Mouse (Mus musculus) c-Kit-positive CD71-negative TER-119-negative erythroid progenitor cells, embryonic 14.5 days (primary cell): Measurements from ENCODE around the gene Gba2.
"Not testable (repeated sequence)": the region's sequence is repeated elsewhere in the genome, so short reads cannot be mapped to it uniquely, and the experiment has no call there.

Experiments
- DNase-seq: peaks from one replicate; pipeline ENCODE4 v3.0.0-alpha.2; 2013; ENCODE audit warnings: low read depth

The Gba2 gene

DNA sequence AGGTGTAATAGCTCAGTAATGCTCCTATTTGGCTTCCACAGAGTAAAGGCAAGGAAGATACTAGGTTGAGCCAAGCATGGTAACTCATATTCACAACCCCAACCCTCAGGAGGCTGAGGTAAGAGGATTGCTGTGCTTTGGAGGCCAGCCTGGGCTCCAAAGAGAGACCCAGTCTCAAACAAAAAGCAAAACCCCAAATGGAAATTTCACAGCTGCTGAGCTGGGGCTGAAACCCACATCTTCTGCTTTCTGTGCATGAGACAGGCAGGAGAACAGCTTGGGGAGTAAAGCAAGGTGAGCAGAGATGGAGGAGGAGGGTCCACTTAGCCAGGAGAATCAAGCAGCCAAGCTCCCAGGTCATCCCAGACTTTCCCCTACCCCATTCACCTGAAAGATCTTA lies 24.8 kb downstream of the Gba2 start:
- DNase-seq = no peak

DNA sequence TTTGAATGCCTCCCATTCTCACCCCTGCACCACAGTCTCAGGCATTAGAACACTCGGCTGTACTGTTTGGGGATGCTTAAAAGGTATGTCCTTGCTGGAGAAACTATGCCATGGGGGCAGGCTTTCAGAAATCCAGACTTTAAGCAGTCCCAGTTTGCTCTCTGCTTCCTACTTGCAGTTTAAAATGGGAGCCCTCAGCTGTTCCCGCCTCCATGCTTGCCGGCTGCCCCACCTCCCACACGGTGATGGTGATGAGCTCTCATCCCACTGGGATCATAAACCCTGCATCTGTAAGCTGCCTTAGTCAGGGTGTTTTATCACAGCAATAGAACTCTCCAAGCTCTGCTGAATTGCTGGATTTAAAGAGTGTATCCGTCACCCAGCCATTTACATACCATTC lies 26.2 kb downstream of the Gba2 start:
- no peak for DNase-seq

DNA sequence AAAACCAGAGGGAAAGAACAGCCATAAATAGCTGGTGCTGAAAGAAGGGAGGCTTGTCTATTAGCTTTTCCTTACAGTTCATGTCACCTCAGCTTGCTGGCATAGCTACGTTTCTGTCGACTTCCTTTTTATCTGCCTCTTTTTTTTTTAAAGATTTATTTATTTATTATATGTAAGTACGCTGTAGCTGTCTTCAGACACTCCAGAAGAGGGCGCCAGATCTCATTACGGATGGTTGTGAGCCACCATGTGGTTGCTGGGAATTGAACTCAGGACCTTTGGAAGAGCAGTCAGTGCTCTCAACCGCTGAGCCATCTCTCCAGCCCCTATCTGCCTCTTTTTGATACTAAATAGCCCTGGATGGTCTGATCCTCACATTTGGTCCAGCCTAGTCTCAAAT lies 26.8 kb downstream of the Gba2 start:
- DNase-seq = not testable (repeated sequence)

DNA sequence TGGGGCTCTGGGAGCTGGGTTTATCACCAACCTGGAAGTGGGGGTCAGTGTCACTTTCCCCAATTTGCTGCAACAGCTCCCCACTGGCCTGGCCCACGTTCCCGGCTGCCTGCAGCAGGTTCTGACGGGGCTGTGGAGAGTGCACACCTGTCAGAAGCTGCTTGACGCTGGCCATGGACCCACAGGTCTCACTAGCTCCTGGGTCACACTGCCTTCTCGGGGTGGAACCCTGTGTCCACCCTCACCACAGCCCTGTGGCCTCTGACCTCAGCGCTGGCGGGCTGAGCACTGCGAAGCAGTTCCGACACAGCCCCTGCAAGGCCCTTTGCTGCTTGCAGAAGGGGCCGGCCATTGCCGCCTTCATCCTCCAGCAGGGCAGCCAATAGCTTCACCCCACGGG lies 29.6 kb downstream of the Gba2 start:
- DNase-seq = no peak

DNA sequence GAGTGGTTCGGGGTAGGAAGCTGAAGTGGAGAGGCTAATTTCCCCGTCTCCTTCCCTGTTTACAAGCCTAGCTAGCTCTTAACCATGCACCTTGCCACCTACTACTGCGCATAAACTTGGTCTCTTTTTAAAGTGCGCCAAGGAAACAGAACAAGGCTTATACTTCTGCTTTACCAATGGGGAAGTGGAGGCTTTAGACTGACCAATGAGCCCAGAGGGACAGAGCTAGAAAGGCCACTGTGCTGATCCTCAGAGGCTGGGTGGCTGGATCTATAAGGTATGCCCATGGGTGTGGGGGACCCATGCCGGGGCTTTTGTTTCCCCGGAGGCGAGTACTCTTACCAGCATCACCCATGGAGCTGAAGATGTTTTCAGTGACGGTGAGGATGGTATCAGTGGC lies 31.5 kb downstream of the Gba2 start:
- DNase-seq = no peak

DNA sequence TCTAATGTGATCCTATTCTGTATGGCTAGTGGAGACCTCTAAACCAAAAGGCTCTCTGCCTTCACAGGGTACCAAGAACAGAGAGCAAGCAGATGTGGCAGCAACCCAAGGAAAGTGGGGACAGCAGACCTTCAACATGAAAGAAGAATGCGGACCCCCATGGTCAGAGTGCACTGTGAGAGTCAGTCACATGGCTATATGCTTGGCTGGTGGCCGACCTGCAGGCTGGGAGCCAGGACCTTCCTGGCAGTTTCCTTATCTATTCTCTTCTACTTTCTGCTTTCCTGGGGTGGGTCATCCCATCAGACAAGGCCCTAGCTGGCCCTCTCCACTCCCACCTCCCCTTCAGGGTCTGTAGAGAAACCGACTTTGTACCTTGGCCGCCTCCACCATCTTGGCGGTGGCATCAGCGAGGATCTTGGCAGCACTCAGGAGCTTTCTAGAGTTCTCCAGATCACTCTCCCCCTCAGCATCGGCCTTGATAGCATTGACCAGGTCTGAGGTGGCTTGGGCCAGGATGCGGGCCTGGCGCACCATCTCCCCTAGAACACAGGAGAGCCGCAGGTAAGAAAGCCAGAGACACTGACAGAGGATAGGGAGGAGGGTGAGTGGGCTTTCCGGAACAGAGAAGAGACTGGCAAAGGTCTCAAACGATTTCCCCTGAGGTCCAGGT lies 32.2 kb downstream of the Gba2 start:
- no peak for DNase-seq

DNA sequence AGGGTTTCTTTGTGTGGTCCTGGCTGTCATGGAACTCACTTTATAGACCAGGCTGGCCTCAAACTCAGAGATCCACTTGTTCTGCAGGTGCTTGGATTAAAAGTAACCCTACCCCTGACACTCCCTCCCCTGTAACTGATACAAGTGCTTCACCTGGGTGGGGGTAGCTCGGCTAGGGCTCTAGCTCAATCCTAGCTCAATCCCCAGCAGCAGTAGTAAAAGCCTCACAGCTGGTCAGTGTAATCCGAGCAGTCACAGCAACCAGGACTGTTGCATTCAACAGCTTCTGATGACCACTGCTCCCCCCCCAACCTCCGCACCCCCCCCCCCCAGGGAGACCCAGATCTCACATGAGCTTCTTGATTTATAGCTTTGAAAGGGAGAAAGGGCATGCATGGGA lies 36.6 kb downstream of the Gba2 start:
- no peak for DNase-seq

DNA sequence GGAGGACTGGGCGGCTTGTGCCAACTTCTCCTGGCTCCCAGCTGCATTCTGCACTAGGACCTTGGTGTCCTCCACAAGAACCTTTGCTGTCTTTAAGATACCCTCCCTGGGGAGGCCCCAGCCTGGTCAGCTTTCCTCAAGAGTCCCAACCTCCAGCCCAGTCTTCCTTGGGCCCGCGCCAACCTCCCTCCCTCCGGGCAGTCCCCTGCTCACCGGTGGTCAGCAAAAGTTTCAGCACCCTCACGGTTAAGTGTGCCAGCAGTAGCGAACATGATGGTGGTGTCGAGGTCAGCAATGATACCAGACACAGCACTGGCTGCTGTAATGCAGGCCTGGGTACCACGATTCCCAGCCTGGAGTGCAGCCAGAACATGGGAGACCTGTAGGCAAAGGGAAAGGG lies 42.6 kb downstream of the Gba2 start:
- no peak for DNase-seq

DNA sequence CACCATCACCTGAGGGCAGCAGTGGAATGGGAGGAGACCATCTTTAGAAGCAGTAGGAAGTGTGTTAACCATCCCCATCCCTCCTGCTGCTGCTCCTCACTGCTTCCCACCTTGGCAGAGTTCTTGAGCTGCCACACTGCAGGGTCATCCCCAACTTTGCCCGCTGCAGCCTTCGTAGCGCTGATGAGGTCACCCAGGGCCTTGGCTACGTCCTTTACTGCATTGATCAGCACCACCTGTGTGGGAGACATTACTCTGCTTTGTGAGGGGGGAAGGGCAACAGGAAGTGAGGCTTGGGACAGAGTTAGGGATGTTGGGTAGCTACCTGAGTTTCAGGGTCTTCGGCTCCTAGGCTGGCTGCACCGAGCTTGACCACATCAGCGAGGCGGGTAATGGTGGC lies 43.0 kb downstream of the Gba2 start:
- no peak for DNase-seq

DNA sequence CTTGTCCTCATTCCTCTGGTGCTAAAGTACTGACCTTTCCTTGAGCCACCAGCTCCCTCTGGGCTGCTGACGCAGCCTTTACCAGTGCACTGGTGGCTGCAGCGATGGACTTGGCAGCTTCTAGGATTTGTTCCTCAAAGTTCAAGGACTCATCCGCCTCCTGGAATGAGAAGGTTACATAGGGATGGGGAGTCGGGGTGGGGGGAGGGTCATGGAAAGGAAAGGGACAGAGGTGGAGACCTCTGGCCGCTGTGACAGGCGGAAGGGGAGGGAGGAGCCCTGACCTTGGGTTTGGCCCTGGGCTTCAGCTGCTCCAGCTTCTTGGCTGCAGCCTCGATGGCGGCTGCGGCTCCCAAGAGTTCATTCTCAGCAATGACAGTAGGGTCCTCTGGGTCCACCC lies 45.4 kb downstream of the Gba2 start:
- no peak for DNase-seq

DNA sequence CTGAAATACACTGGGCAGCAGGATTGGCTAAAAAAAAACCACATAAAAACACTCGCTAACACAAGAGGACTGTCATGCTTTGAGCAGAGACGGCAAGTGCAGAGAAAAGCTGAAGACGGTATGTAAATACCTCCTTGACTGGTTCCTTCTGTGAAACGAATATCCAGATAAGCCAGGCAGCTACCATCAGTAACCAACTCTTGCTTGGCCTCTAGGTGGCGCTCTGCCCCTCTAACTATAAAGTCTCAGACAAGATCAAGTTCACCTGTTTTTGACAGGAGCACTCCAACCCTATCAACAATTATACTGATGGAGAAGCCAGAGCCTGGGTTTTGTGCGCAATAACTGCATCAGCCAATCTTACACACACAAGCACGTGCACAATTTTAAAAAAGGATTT lies 48.1 kb downstream of the Gba2 start:
- peak; percentile 76 for DNase-seq

DNA sequence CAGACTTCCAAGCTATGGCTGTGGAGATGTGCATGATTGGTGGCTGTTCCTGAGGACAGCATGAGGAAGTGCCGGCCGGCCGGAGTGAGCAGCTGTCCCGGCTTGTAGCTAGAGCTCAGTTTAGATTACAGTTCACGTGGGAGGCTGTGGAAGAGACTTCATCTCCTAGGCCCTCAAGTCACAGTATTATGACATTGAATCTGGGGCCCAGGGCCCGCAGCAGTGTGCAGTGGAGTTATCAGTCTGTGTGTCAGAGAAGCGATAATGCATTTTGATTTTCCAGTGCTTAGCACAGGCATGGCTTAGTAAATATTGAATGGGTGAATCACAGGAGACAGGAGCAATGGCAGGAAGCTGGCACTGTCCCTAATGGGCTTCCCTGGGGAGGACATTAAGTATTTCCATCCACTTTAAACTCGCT lies 48.6 kb downstream of the Gba2 start:
- DNase-seq = no peak

DNA sequence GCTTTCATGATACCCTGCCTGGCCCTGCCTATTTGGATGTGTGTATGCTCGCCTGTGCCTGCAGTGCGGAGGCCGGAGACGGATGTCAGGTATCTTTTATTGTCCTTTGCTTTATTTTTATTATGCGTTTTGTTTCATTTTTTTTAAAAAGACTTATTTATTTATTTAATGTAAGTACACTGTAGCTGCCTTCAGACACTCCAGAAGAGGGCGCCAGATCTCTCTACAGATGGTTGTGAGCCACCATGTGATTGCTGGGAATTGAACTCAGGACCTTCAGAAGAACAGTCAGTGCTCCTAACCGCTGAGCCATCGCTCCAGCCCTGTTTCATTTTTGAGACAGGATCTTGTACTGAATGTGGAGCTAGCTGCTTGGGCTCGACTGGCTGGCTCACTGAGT lies 50.2 kb downstream of the Gba2 start:
- no peak for DNase-seq

DNA sequence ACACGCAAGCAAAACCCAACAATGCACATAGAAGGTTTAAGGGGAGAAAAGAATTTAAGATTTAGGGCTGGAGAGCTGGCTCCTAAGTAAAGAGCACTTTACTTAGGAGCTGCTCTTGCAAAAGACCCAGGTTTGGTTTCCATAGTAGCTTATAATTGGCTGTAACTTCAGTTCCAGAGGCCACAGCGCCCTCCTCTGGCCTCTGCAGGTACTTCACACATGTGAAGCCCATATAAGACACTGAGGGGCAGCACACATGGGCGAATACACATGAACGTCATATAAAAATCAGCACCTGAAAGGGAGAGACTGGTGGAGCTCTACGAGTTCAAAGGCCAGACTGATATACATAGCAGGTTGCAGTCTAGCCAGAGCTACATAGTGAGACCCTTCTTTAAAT lies 50.8 kb downstream of the Gba2 start:
- DNase-seq = no peak

DNA sequence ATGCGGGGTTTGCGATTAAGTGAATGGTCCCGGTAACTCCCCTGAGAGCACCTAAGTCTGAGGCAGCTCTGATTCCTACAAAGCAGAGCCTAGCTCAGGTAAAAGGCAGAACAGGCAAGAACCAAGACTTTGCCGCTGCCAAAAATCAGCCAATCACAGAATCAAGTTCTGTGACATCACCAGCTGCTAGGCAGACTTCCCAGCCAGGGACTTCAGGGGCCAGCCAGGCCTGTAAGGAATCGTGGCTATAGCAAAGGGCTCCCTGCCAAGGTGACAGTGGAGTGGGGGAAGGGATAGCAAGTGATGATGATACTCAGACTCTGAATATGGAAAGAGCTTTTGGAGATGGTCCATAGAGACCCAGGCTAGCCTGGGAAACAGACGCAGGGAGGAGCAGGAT lies 58.7 kb downstream of the Gba2 start:
- DNase-seq = peak; percentile 76

DNA sequence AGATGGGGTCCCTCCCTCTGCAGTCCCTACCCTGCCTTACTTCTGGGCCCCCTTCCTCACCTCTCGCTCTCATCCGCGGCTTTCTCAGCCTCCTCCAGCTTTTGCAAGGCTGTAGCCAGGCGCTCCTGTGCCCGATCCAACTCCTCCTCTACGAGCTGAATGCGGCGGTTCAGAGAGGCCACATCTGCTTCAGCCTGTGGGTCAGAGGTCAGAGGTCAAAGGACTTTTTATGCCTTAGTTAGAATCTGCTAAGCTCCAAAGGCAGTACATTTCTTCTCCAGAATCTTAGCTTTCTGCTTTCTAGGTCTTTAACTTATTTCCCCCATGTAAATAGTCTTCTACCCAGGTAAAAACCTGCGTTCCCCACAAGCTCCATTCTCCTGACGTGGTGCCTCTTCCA lies 59.1 kb downstream of the Gba2 start:
- no peak for DNase-seq
